Mouse (Mus musculus) left cerebral cortex, postnatal 10 days (tissue): Measurements from ENCODE around the gene Cyp26b1. TPM values are rescaled to one million over a fixed set of nuclear protein-coding genes. Genes with fewer than 3 reads are reported as not detected.
"Not testable (repeated sequence)": the region's sequence is repeated elsewhere in the genome, so short reads cannot be mapped to it uniquely, and the experiment has no call there.

ENCODE experiments used
- DNase-seq, 2 experiments: peaks; one replicate each; pipeline ENCODE4 v3.0.0; 2021 to 2022; ENCODE audit warnings: low spot score in 2 of 2, mixed read lengths in 1 of 2; ENCODE audit errors: extremely low spot score in 1 of 2
- intact Hi-C: fragments of 180-260 bp; cut with DNase I; formaldehyde crosslinking; loops from one replicate; pipeline ENCODE4 v1.15.1; 2025
- total RNA-seq, 2 experiments: library from RNA; stranded (reverse); gene quantifications; 2 replicates each; pipeline ENCODE4 v1.2.3; 2021

Cyp26b1 gene
- total RNA-seq = 10 to 100 TPM; 20.0 to 23.6 TPM

DNA sequence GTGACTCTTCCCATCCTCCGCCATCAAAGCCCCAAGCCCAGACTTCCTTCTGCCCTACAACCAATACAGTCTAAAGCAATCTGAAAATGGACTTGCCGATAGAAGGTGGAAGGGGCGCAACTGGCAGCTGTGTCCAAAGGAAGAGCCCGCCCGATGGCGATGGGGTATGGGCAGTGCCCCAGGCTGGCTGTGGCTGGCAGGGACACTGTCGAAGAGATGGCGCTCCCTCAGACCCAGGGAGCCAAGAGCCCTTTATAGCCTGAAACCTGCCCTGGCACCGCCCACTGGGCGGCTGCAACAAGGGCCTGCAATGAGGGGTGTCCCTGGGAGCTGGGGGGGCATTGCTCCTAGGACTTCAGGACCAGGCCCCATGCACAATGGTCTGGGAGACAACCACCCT is at the start of gene Cyp26b1:
Cyp26b1 (minus strand) TSS at position 216 of the 400 bp plus-strand sequence.
- no peak for DNase-seq

DNA sequence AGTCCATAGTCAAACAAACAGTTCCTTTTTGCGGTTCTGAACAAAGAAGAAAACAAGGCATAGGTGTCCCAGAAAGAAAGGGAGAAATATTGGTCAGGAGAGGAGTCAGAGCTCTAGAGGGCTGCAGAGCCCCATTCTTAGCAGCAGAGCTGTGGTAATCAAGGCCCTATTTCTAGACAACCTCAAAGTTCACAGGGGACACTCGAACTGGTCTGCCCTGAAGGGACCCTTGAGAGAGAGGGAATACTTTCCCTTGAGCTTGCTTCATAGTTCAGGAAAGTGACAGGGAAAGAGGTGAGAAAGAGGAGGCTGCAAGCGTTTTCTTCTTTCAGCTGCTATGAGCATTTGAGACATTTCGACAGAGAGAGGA is 47.3 kb upstream of the Cyp26b1 start:
- DNase-seq = no peak
- intact Hi-C loops = no loop called here

More for the DNA sequence above, at the start of gene Cyp26b1:
- intact Hi-C loops = loop anchor here (5.0 to 10.0 kb wide), 3 partner anchors 186 to 421 kb away; no protein-coding TSS in a partner anchor

GRCm38 (mm10) chr6:84640324-84641061 is 46.8 kb upstream of the Cyp26b1 start:
- intact Hi-C loops = no loop called here
- DNase-seq = no peak

GRCm38 (mm10) chr6:84638206-84638605 is 44.5 kb upstream of the Cyp26b1 start:
- peak in 1 of 2 experiments; percentile 32 for DNase-seq
- intact Hi-C loops = no loop called here

- no peak for DNase-seq
- intact Hi-C loops = no loop called here
Observed at GRCm38 (mm10) chr6:84631588-84631987, 37.9 kb upstream of the Cyp26b1 start.

GRCm38 (mm10) chr6:84630276-84630675 is 36.6 kb upstream of the Cyp26b1 start:
- intact Hi-C loops = no loop called here
- DNase-seq = no peak

DNA sequence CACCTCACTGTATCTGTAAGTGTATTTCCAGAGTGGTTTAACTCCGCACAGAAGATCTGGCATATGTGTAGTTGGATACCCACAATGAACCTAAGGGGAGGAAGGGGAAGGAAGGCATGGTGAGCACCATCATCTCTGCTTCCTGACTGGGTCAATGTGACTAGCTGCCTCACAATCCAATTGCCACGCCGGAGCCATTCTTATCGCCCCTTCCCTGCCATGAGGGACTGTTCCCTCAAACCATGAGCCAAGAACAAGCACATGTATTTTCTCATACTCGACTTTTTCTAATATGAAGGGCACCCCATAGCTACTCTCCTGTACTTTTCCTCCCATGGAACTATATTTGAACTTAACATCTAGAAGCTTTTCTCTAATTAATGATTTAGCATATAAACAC is 35.1 kb upstream of the Cyp26b1 start:
- no peak for DNase-seq
- intact Hi-C loops = no loop called here

GRCm38 (mm10) chr6:84626398-84626797 is 32.7 kb upstream of the Cyp26b1 start:
- intact Hi-C loops = no loop called here
- DNase-seq = no peak

GRCm38 (mm10) chr6:84619166-84619565 is 25.5 kb upstream of the Cyp26b1 start:
- no peak for DNase-seq
- intact Hi-C loops = no loop called here

GRCm38 (mm10) chr6:84617051-84617450 is 23.3 kb upstream of the Cyp26b1 start:
- DNase-seq = no peak
- intact Hi-C loops = no loop called here

DNA sequence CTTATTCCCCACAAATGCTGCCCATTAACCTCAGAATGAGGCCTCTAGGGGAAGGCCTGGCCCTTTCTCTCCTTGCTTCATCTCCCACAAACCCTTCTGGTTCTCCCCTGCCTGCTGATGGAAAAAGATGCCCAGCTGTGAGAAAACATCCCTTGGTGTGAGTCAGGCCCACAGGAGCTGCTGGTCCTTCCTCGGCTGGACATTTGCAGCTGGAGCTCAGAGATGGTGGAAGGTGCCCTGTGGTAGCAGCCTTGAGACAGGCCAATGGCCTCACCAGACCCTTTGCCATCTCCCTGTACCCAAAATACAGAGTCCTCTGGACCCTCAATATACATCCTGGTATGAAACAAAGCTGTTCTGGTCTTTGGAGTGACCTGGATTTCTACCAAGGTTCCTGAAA is 22.9 kb upstream of the Cyp26b1 start:
- intact Hi-C loops = no loop called here
- no peak for DNase-seq

DNA sequence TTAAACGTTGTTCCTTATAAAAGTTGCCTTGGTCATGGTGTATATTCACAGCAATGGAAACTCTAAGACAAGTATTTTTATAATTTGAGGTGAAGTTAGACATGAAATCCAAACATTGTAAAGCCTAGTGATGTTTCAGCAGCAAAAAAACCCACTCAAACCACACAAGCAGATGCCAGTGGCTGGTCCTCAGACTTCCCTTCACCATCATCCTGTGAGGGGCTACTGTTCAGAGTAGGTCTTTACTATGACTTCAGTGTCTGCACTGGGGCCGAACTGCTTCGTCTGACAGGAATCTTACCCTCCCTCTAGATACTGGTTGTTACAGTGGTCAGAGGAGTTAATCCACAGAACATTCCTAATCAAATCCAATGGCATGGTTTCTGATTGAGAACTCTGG is 19.9 kb upstream of the Cyp26b1 start:
- DNase-seq = no peak
- intact Hi-C loops = no loop called here

DNA sequence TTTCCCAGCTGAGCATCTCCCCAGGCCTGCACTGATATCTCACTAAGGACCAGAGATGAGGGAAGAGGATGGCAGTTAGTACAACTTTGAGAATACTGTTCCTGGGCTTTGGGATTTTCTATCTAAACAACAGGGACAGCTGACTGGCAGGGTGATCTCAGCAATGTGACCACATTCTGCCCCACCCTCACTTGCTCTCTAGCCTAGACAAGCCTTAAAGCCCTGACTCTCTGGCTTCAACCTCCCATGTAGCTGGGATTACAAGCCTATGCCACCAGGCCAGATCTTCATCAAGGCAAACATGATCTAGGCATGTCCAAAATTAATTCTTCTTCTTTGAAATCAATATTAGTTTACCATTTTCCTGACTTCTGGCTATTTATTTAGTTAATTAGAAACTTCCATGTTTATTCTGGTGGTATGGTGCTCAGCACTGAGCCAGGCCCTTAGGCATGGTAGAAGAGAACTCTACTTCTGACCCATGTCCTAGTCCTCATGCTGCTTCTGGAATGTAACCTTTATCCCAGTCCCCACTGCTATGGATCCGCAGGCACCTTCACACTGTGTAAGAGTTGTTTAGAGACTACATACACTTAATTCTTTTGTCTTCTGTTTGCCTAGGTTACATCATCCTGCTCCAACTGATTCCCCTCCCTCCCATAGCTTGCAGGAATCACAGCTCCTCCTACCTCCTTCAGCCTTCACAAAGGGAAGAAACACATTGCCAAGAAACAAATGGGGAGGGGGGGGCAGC is 7.6 kb upstream of the Cyp26b1 start:
- DNase-seq = no peak
- intact Hi-C loops = no loop called here

DNA sequence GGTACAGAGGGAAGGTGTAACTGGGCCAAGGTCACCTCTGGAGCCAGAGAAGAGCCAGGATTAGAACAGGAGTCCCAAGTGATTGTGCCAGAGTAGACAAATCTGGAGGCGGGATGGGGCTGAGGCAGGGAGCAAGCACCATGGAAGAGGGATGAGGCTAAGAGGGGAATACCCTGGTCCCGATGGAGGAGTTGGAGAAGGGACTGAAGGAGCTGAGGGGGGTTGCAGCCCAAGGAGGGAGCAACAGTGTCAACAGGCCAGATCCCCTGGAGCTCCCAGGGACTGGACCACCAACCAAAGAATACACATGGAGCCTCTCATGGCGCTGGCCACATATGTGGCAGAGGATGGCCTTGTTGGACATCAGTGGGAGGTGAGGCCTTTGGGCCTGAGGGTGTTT is 5.6 kb upstream of the Cyp26b1 start:
- intact Hi-C loops = loop anchor here (10.0 kb wide), 1 partner anchor 416 kb away; no protein-coding TSS in a partner anchor

DNA sequence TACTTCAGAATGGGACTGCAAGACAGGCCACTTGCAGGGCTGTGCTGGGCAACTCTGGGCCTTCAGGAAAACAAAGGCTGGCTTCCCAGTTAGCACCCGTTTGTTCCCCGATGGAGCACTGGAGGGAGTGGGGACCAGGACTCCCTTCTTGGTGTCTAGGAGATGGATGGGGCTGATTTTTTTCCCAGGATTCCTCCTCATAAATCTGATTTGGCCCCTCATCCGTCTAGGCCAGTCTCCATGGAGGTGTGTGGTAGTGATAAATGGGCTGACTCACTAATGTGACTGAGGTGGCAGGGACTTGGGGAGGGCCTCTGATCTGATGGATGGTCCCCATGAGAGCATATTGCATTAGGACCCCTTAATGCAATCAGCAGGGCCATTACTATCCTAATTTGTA is 5.0 kb upstream of the Cyp26b1 start:
- DNase-seq = no peak

More for the DNA sequence above, 5.6 kb upstream of the Cyp26b1 start:
- not testable (repeated sequence) for DNase-seq

DNA sequence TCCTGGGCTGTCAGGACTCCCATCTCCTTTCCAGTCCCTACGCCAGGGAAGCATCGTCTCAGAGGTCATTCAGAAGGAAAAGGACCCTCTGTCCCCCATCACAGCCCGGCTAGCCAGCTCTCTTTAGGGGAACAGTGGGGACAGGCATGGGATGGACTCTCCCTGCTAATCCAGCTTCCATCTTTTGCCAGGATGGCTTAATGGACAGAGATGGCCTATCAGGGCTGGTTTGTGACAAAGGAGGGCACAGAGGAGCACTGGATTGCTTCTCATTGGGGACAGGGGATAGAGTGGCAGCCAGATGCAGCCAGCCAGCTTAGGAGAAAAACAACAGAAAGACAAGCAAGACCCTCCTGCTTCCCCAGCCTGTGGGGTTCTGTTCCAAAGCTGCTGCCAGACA is 918 bp upstream of the Cyp26b1 start:
- intact Hi-C loops = loop anchor here (5.0 to 10.0 kb wide), 3 partner anchors 187 to 420 kb away; no protein-coding TSS in a partner anchor

More for the DNA sequence above, 5.0 kb upstream of the Cyp26b1 start:
- intact Hi-C loops = loop anchor here (10.0 kb wide), 1 partner anchor 416 kb away; no protein-coding TSS in a partner anchor

DNA sequence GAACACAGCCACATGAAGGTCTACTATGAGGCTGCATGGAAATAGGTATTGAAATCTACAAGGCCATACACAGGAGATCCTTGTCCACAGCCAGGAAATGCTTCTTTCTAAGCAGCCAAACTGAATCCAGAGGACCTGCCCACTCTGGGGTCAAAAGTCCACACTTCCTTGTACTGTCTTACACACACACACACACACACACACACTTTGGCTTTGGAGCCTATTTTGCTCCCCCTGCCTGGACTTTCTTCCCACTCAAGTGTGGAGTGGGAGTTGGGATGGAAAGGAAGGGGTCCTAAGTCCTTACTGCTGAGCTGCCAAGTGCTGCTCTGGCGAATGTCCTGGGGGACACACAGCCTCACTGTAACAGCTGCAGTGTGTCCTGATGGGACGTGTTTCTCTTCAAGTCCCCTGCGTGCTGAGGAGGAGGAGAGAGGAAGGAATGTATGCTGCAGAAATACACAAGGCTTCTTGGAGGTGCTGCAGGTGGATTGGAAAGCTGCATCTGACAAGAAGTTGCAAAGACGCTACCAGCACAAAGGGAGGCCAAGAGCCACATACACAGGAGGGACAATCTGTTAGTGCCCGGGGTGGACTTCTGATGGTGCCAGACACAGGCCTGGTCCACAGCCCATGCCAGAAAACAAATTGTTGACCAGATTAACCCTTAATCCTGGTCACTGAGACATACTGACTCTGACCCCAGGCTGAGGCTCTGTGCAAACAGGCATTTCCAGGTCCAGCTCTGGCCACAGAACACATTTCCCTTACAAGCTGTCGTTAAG is 2.6 kb downstream of the Cyp26b1 start:
- intact Hi-C loops = loop anchor here (2.0 to 10.0 kb wide), 4 partner anchors 184 to 494 kb away; no protein-coding TSS in a partner anchor
- no peak for DNase-seq

More for the DNA sequence above, 918 bp upstream of the Cyp26b1 start:
- no peak for DNase-seq

GRCm38 (mm10) chr6:84589742-84590686 is 3.7 kb downstream of the Cyp26b1 start:
- peak; percentile 81 to 89 for DNase-seq
- intact Hi-C loops = loop anchor here (2.0 to 10.0 kb wide), 5 partner anchors 183 to 493 kb away; no protein-coding TSS in a partner anchor
